Mouse (Mus musculus) spleen, adult 2 months (tissue): ENCODE measurements around the gene Yif1b. TPM values are rescaled to one million over a fixed set of nuclear protein-coding genes. Genes with fewer than 3 reads are reported as not detected.

Source experiments
- DNase-seq, 2 experiments: peaks; one replicate each; pipeline versions ENCODE4 v3.0.0 to v3.0.0-alpha.2; 2012 to 2021; ENCODE audit warnings: low spot score in 2 of 2, low read depth in 1 of 2
- H3K27ac ChIP-seq: fragments of 200-500 bp; 2 replicates; pipeline ENCODE4 v1.5.1; 2012; ENCODE audit warnings: low read length, inconsistent platforms; ENCODE audit not compliant: insufficient read depth
- H3K27me3 ChIP-seq: fragments of 200-500 bp; 2 replicates; pipeline ENCODE4 v1.6.1; 2012; ENCODE audit warnings: mild to moderate bottlenecking, moderate library complexity, low read length, inconsistent platforms; ENCODE audit not compliant: control insufficient read depth, insufficient read depth
- H3K36me3 ChIP-seq: fragments of 200-500 bp; 2 replicates; pipeline ENCODE4 v1.6.1; 2012; ENCODE audit warnings: mild to moderate bottlenecking, low read length, inconsistent platforms; ENCODE audit not compliant: control insufficient read depth, insufficient read depth
- H3K4me1 ChIP-seq: fragments of 200-500 bp; 2 replicates; pipeline ENCODE4 v1.6.1; 2011; ENCODE audit warnings: inconsistent platforms; ENCODE audit not compliant: control insufficient read depth, insufficient read depth, insufficient read length
- H3K4me3 ChIP-seq: fragments of 200-500 bp; 2 replicates; pipeline ENCODE4 v1.5.1; 2011; ENCODE audit warnings: mild to moderate bottlenecking, inconsistent platforms; ENCODE audit not compliant: insufficient read depth, insufficient read length; ENCODE audit errors: extremely low read depth
- CTCF ChIP-seq: fragments of 200-500 bp; IDR thresholded peaks from 2 replicates; pipeline ENCODE4 v1.5.1; 2011; ENCODE audit warnings: mild to moderate bottlenecking, inconsistent platforms; ENCODE audit not compliant: insufficient read depth, insufficient read length, insufficient replicate concordance; ENCODE audit errors: extremely low read depth
- POLR2A ChIP-seq: fragments of 200-500 bp; IDR thresholded peaks from 2 replicates; pipeline ENCODE4 v1.6.1; 2011; ENCODE audit warnings: low read depth, low read length, inconsistent platforms
- whole genome bisulfite sequencing: fragments of 180-500 bp; shearing (Covaris S2); methylation state at CpG from one replicate; pipeline ENCODE4 v1.1.7; 2018; 5-methylcytosine and 5-hydroxymethylcytosine counted together
- polyA plus RNA-seq: library from polyadenylated mRNA; depleted of rRNA; stranded (reverse); fragments of >200 nt; gene quantifications from 2 replicates; pipeline ENCODE4 v1.2.3, GENCODE M21; 2012

The Yif1b gene
- polyA plus RNA-seq, 1 experiment: 74.2 TPM

DNA sequence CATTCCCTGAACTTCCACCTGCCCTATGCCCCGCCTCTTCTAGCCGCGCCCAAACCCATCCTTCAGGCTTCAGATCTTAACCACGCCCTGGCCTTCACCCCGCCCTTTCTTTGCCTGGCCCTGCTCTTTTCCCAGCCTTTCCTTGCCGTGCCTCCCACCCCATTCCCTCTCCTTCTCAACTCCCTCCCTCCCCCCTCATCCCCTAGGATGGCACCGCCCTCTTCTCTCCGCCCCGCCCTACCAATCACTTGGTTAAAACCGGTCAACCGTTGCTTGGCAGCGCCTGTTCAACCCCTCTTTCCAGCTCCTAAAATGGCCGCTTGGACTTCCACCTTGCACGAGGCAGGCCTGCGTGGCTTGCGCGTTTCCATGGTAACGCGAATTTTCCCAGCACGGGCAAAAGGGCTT lies 24.4 kb upstream of the Yif1b start, which contains the start of gene Catsperg1:
Gene Catsperg1, minus strand, starts transcription at position 361 of the 408 bp plus-strand sequence.
- TF ChIP-seq POLR2A (no peak), CTCF (no peak)
- H3K27ac ChIP-seq: no peak within 1 kb of the TSS
- H3K4me1 ChIP-seq: no peaks in the 10 kb centered on the region
- no peaks in the 10 kb centered on the region for H3K36me3 ChIP-seq
- DNase-seq: no peak
- WGBS: 68% methylated on average over 20 of the region's 20 CpGs
- no peaks in the 10 kb centered on the region for H3K27me3 ChIP-seq
- H3K4me3 ChIP-seq: no peak within 1 kb of the TSS

DNA sequence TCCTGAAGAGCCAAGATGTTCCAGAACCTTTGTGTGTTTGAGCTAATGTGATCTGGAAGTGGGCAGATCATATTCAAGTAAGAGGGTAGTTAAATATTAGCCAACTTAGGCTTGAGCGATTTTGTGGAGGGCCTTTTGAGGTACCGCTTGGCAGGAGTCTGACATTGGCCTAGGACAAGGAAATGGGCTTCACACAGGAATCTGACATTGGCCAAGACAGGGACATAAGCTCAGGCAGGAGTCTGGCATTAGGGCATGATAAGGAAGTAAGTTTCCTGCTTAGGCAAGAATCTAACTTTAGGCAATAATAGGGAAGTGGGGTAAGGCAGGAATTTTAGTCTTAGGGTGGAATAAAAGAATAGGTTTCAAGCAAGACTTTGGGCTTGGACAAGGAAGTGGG lies 23.9 kb upstream of the Yif1b start:
- DNase-seq: no peak
- H3K4me1 ChIP-seq: no peaks in the 10 kb centered on the region
- 79% methylated on average over 2 of the region's 2 CpGs for WGBS
- TF ChIP-seq CTCF (no peak), POLR2A (no peak)
- H3K4me3 ChIP-seq: no peak overlapping the region
- no peaks in the 10 kb centered on the region for H3K27me3 ChIP-seq
- no peak overlapping the region for H3K27ac ChIP-seq
- H3K36me3 ChIP-seq: no peaks in the 10 kb centered on the region

DNA sequence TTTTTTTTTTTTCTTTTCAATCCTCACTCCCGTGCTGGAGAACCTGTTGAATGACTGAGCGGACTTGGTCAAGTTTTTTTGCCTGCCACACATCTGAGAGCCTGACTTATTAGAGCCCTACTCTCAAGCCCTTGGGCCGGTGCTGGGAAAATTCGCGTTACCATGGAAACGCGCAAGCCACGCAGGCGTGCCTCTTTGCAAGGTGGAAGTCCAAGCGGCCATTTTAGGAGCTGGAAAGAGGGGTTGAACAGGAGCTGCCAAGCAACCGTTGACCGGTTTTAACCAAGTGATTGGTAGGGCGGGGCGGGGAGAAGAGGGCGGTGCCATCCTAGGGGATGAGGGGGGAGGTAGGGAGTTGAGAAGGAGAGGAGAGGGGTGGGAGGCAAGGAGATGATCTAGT lies 23.3 kb upstream of the Yif1b start:
- no peak for DNase-seq
- WGBS: 89% methylated on average over 15 of the region's 15 CpGs
- Histone ChIP-seq H3K27me3 (no peaks in the 10 kb centered on the region), H3K27ac (no peak overlapping the region), H3K4me1 (no peaks in the 10 kb centered on the region), H3K36me3 (no peaks in the 10 kb centered on the region), H3K4me3 (no peak overlapping the region)
- TF ChIP-seq CTCF (no peak), POLR2A (no peak)

DNA sequence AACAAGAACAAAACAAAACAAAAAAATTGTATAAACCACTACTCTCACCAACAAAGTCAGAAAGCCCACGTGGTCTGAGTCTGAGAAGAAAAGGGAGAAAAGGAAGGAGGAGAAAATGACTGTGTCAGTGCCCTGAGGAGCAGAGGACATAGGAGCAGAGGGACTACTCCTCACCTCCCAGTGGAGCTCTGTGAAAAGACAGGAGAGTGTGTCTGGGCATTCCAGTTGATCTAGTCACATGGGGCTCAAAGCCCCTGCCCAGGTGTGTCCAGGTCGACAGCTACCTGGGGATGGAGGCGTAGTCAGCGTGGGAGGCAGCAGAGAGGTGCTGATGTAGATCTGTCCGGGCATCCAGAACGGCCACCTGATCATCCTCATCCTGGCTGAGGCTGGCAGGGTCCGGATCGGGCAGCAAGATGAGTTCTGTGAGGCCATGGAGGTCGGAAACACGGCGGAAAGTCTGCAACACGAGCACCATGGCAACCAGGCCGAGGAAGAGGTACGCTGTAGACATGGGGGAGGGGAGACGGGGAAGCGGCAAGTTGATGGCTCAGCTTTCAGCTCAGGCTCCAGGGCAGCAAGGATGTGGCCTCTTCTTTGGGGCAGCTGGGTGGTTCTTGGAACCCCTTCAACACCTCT lies 13.3 kb upstream of the Yif1b start:
- no peak for TF ChIP-seq CTCF
- TF ChIP-seq POLR2A: no peak
- H3K27me3 ChIP-seq: no peaks in the 10 kb centered on the region
- H3K27ac ChIP-seq: no peak overlapping the region
- no peaks in the 10 kb centered on the region for H3K4me1 ChIP-seq
- no peak for DNase-seq
- 51% methylated on average over 16 of the region's 16 CpGs for WGBS
- no peaks in the 10 kb centered on the region for H3K36me3 ChIP-seq
- no peak overlapping the region for H3K4me3 ChIP-seq

DNA sequence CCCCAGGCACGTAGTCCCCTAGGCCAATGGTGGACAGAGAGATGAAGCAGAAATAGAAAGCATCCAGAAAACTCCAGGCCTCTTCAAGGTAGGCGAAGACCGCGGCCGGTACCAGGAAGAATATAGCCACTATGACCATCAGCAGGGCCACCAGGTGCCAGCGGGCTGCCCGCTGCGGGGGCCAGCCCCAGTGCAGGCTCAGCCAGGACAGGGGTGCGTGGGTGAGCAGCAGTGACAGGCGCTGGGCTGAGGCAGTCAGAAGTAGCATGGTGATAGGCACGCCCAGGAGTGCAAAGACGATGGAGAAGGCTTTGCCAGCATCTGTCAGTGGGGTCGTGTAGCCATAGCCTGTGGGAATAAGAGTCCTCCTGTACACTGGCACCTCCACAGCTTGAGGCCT lies 12.6 kb upstream of the Yif1b start:
- Histone ChIP-seq H3K4me1 (no peaks in the 10 kb centered on the region), H3K36me3 (no peaks in the 10 kb centered on the region), H3K27ac (no peak overlapping the region), H3K4me3 (no peak overlapping the region), H3K27me3 (no peaks in the 10 kb centered on the region)
- WGBS: 88% methylated on average over 13 of the region's 13 CpGs
- TF ChIP-seq CTCF: no peak
- no peak for TF ChIP-seq POLR2A
- DNase-seq: no peak

DNA sequence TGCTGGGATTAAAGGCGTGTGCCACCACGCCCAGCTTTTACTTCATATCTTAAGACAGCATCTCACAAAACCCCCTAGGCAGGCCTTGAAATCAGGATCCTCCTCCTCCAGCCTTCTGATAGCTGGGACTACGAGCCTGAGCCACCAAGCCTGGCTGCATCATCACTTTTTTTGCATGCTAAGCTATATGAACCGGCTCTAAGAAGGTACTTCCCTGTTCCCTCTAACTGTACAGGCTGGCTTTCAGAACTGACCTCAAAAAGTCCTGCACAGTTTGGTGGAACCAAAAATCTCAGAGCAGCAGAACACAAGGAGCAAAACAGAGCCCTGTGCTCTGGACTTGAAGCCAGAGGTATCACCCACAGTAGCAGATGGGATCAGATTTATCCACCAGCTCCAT lies 9.9 kb upstream of the Yif1b start:
- TF ChIP-seq POLR2A (no peak), CTCF (no peak)
- no peaks in the 10 kb centered on the region for H3K36me3 ChIP-seq
- H3K4me3 ChIP-seq: no peak overlapping the region
- H3K27ac ChIP-seq: 0 out of 2 replicates have a peak overlapping the region, but pooled peaks have one; percentile 14
- H3K27me3 ChIP-seq: no peaks in the 10 kb centered on the region; the same call in 1 of the 2 replicates
- DNase-seq: no peak
- 55% methylated on average over 4 of the region's 4 CpGs for WGBS
- no peaks in the 10 kb centered on the region; the same call in 1 of the 2 replicates for H3K4me1 ChIP-seq

DNA sequence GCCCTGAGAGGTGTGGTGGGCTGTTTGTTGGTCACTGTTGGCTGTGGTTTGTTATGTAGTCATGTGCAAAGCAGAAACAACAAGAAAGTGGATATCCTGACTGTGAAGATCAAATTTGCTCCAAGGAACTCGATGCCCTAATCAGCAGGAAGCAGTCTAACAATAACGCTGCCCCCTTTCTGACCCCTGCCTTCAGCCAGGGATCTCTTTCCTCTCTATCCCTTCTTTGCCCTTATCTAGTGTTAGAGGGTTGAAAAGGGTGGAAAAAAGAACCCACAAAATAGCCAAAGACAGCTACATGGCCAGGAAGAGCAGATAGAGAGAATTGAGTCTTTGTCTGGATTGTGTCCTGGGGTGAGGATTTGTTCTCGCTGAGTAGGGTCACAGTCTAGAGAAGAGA lies 7.6 kb upstream of the Yif1b start:
- Histone ChIP-seq H3K4me1 (no peaks in the 10 kb centered on the region; the same call in 1 of the 2 replicates), H3K36me3 (no peaks in the 10 kb centered on the region), H3K4me3 (no peak overlapping the region), H3K27ac (no peak overlapping the region), H3K27me3 (no peaks in the 10 kb centered on the region; the same call in 1 of the 2 replicates)
- DNase-seq: no peak
- WGBS: 65% methylated on average over 3 of the region's 3 CpGs
- TF ChIP-seq CTCF (no peak), POLR2A (no peak)
